Mouse (Mus musculus) liver, embryonic 12.5 days (tissue): Measurements from ENCODE around the gene Sit1. TPM values are rescaled to one million over a fixed set of nuclear protein-coding genes. Genes with fewer than 3 reads are reported as not detected.

ENCODE experiments used
- ATAC-seq: fragments of 200-750 bp; cut with Nextera tagmentation; 2 replicates; pipeline ENCODE4 v1.8.0; 2017; ENCODE audit warnings: moderate number of reproducible peaks, mild to moderate bottlenecking, moderate library complexity
- H3K27ac ChIP-seq: fragments of 300-500 bp; sonication (generic); 2 replicates; pipeline ENCODE4 v1.5.1; 2016; ENCODE audit warnings: mild to moderate bottlenecking
- H3K27me3 ChIP-seq: fragments of 300-500 bp; sonication (generic); replicated peaks from 2 replicates; pipeline ENCODE4 v1.6.1; 2016; ENCODE audit warnings: mild to moderate bottlenecking, moderate library complexity
- H3K36me3 ChIP-seq: fragments of 300-500 bp; sonication (generic); 2 replicates; pipeline ENCODE4 v1.6.1; 2016; ENCODE audit warnings: mild to moderate bottlenecking, moderate library complexity
- H3K4me1 ChIP-seq: fragments of 300-500 bp; sonication (generic); 2 replicates; pipeline ENCODE4 v1.6.1; 2016
- H3K4me2 ChIP-seq: fragments of 300-500 bp; sonication (generic); 2 replicates; pipeline ENCODE4 v1.6.1; 2016; ENCODE audit warnings: mild to moderate bottlenecking, moderate library complexity
- H3K4me3 ChIP-seq: fragments of 300-500 bp; sonication (generic); 2 replicates; pipeline ENCODE4 v1.5.1; 2016; ENCODE audit warnings: mild to moderate bottlenecking, moderate library complexity
- H3K9ac ChIP-seq: fragments of 300-500 bp; sonication (generic); 2 replicates; pipeline ENCODE4 v1.6.1; 2016; ENCODE audit warnings: mild to moderate bottlenecking, moderate library complexity
- H3K9me3 ChIP-seq: fragments of 300-500 bp; sonication (generic); replicated peaks from 2 replicates; pipeline ENCODE4 v1.6.1; 2016; ENCODE audit warnings: mild to moderate bottlenecking, moderate library complexity
- WGBS: fragments of 180-500 bp; shearing (Covaris S2); methylation state at CpG from one replicate; pipeline ENCODE4 v1.1.7; 2016; ENCODE audit not compliant: insufficient replicate concordance; 5-methylcytosine and 5-hydroxymethylcytosine counted together
- polyA plus RNA-seq: library from polyadenylated mRNA; unstranded; fragments of >200 nt; fragmentation: Nextera tagmentation; extraction: Ambion mirVana; gene quantifications from 2 replicates; pipeline ENCODE4 v1.2.1, GENCODE M21; 2016

Sit1 gene
- polyA plus RNA-seq, 1 experiment from 2014 or later: not detected

DNA sequence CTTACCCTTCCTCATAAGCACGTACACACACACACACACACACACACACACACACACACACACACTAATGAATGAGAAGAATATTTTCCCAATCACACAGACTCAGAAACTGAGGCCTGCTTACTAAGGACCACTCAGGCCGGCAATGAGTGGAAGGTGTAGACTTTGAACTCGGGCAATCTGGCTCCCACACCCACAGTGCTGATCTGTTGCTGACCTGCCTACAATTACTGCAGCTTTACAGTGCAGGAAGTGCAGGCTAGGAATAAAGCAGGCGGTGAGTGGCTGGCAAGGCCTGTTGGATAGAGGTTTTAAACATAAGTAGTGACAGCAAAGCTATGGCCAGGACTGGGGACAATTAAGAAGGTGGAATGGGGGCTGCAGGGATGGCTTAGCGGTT lies 2.5 kb downstream of the Sit1 start:
- ATAC-seq: no peak
- WGBS: 73% methylated on average over 5 of the region's 5 CpGs
- no peak overlapping the region for H3K4me2 ChIP-seq
- H3K27ac ChIP-seq: no peak overlapping the region
- H3K36me3 ChIP-seq: no peaks in the 10 kb centered on the region
- H3K9me3 ChIP-seq: no peaks in the 10 kb centered on the region
- no peaks in the 10 kb centered on the region for H3K27me3 ChIP-seq
- H3K9ac ChIP-seq: no peak overlapping the region
- no peak overlapping the region for H3K4me3 ChIP-seq
- peaks cover 17% of the 10 kb centered on the region for H3K4me1 ChIP-seq

- H3K9ac ChIP-seq: 0 out of 2 replicates have a peak overlapping the region, but pooled peaks have one; percentile 17
- no peaks in the 10 kb centered on the region for H3K9me3 ChIP-seq
- 0 out of 2 replicates have a peak, but pooled peaks cover 3% of the 10 kb centered on the region for H3K27me3 ChIP-seq
- H3K27ac ChIP-seq: 0 out of 2 replicates have a peak overlapping the region, but pooled peaks have one; percentile 42
- H3K4me2 ChIP-seq: peak overlapping the region; percentile 72
- H3K4me1 ChIP-seq: peaks cover 17% of the 10 kb centered on the region
- peak overlapping the region; percentile 51 for H3K4me3 ChIP-seq
- H3K36me3 ChIP-seq: no peaks in the 10 kb centered on the region
- 34% methylated on average over 24 of the region's 24 CpGs for WGBS
- no peak for ATAC-seq
Observed at GRCm38 (mm10) chr4:43478906-43479832, 4.4 kb downstream of the Sit1 start.

DNA sequence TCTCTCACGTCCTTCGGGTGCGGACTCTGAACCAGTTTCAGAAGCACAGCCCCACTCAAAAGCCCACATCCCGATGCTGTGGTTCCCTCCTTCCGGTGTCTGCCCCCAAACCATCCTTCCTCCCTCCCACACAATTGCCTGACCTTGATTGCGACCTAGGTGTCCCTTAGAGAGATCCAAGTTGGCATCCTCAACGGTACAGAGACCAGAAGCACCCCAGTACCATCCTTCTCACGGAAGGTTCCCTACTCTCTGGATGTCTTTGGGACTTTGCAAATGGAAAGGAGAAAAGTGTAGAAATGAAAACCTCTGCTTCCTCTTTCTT lies 5.0 kb downstream of the Sit1 start:
- no peaks in the 10 kb centered on the region for H3K9me3 ChIP-seq
- 0 out of 2 replicates have a peak, but pooled peaks cover 3% of the 10 kb centered on the region for H3K27me3 ChIP-seq
- peak overlapping the region; percentile 51 for H3K4me3 ChIP-seq
- H3K9ac ChIP-seq: peak overlapping the region; percentile 57
- peaks cover 17% of the 10 kb centered on the region for H3K4me1 ChIP-seq
- WGBS: 19% methylated on average over 8 of the region's 8 CpGs
- H3K4me2 ChIP-seq: peak overlapping the region; percentile 72
- ATAC-seq: no peak; the same call in 1 of the 2 replicates
- no peaks in the 10 kb centered on the region for H3K36me3 ChIP-seq
- H3K27ac ChIP-seq: peak overlapping the region; percentile 42; the same call in 1 of the 2 replicates

- WGBS: 6% methylated on average over 11 of the region's 11 CpGs
- Histone ChIP-seq H3K4me1 (peaks cover 17% of the 10 kb centered on the region), H3K9ac (peak overlapping the region; percentile 57), H3K27me3 (0 out of 2 replicates have a peak, but pooled peaks cover 3% of the 10 kb centered on the region), H3K27ac (peak overlapping the region; percentile 42; the same call in 1 of the 2 replicates), H3K4me2 (peak overlapping the region; percentile 72), H3K4me3 (peak overlapping the region; percentile 51), H3K9me3 (no peaks in the 10 kb centered on the region), H3K36me3 (no peaks in the 10 kb centered on the region)
- ATAC-seq: peak; percentile 93
Observed at GRCm38 (mm10) chr4:43477857-43478533, 5.5 kb downstream of the Sit1 start.

DNA sequence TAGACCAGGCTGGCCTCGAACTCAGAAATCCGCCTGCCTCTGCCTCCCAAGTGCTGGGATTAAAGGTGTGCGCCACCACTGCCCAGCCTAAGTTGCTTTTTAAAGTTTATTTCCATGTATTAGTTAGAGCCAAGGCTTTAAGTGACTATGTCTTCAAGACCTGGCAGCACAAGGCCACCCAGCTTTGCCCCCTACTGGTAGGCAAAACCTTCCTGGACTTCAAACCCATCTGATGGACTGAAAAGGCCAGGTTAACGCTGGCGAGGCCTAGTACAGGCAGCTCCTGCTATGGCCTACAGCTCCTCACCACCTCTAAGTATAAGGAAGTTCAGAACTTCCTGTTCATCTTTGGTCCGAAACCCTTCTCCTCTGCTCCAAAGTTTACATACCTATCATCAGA lies 6.9 kb downstream of the Sit1 start:
- Histone ChIP-seq H3K9me3 (no peaks in the 10 kb centered on the region), H3K9ac (no peak overlapping the region), H3K27ac (no peak overlapping the region), H3K27me3 (0 out of 2 replicates have a peak, but pooled peaks cover 3% of the 10 kb centered on the region), H3K4me3 (no peak overlapping the region), H3K36me3 (no peaks in the 10 kb centered on the region), H3K4me2 (no peak overlapping the region), H3K4me1 (peaks cover 17% of the 10 kb centered on the region)
- ATAC-seq: no peak
- 71% methylated on average over 6 of the region's 6 CpGs for WGBS

GRCm38 (mm10) chr4:43473636-43474035 lies 9.9 kb downstream of the Sit1 start:
- H3K4me2 ChIP-seq: no peak overlapping the region
- no peak overlapping the region for H3K9ac ChIP-seq
- WGBS: 40% methylated on average over 1 of the region's 1 CpGs
- H3K4me3 ChIP-seq: no peak overlapping the region
- 0 out of 2 replicates have a peak, but pooled peaks cover 3% of the 10 kb centered on the region for H3K27me3 ChIP-seq
- H3K4me1 ChIP-seq: peaks cover 8% of the 10 kb centered on the region
- no peak overlapping the region for H3K27ac ChIP-seq
- H3K36me3 ChIP-seq: no peaks in the 10 kb centered on the region
- no peaks in the 10 kb centered on the region for H3K9me3 ChIP-seq
- no peak for ATAC-seq

GRCm38 (mm10) chr4:43470301-43470700 lies 13.2 kb downstream of the Sit1 start:
- H3K4me2 ChIP-seq: no peak overlapping the region
- ATAC-seq: no peak
- 0 out of 2 replicates have a peak, but pooled peaks cover 3% of the 10 kb centered on the region for H3K27me3 ChIP-seq
- H3K27ac ChIP-seq: no peak overlapping the region
- WGBS: 71% methylated on average over 10 of the region's 10 CpGs
- no peak overlapping the region for H3K4me3 ChIP-seq
- H3K36me3 ChIP-seq: no peaks in the 10 kb centered on the region
- H3K4me1 ChIP-seq: no peaks in the 10 kb centered on the region
- no peak overlapping the region for H3K9ac ChIP-seq
- H3K9me3 ChIP-seq: no peaks in the 10 kb centered on the region

DNA sequence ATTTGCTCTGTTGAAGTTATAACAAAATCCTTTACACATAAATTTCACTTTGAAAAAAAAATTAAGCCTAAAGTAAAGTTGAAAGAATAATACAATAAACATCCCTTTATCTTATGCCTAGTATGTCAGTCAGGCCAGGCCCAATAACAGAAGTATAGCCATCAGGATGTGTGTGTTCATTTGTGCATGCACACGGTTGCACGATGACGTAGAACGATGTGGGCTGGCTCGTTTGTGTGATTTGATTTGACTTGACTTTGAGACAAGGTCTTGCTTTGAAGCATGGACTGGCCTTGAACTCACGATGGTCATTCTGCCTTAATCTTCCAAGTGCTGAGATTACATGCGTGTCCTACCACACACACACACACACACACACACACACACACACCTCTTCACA lies 16.7 kb downstream of the Sit1 start:
- H3K4me2 ChIP-seq: no peak overlapping the region
- H3K27ac ChIP-seq: no peak overlapping the region
- ATAC-seq: no peak
- H3K4me3 ChIP-seq: no peak overlapping the region
- H3K9ac ChIP-seq: no peak overlapping the region
- no peaks in the 10 kb centered on the region for H3K27me3 ChIP-seq
- H3K36me3 ChIP-seq: no peaks in the 10 kb centered on the region
- no peaks in the 10 kb centered on the region for H3K4me1 ChIP-seq
- no peaks in the 10 kb centered on the region for H3K9me3 ChIP-seq
- WGBS: 80% methylated on average over 7 of the region's 7 CpGs

DNA sequence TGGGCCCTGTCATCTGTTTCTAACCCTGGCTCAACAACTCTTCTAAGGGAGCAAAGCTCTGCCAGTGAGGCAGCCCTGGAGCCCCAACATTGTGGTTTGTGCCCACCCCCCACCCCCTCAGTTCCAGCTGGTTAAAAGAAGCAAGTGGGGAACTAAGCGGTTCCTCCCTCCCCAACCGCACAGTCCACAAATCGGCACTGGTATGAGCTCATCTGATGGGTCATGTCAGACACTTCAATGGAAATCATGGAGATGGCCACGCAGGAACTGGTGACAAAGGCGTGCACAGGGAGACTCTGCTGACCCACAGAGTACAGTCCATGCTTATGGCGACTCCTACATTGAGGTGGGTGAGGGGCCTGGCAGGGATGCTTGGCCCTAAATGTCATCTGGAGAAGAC lies 17.6 kb downstream of the Sit1 start:
- 62% methylated on average over 6 of the region's 6 CpGs for WGBS
- ATAC-seq: no peak
- H3K4me2 ChIP-seq: no peak overlapping the region

DNA sequence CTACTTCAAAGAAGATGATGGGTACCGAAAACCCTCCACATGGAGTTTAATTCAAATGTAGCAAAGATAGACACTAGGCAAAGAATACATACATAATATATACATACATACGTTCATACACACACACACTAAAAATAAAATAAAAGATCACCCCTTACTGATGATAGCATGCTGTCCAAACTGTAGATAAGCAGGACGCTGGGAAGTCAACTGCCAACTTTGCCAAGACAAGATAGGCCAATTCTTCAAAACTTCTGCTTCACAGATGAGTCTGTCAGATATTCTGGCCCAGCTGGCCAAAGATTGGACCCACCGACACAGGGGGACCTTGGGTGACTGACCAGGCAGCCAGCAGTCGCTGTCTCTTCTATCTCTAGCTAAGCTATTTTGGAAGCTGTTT lies 20.4 kb downstream of the Sit1 start:
- Histone ChIP-seq H3K4me3 (no peak overlapping the region), H3K36me3 (no peaks in the 10 kb centered on the region), H3K27ac (no peak overlapping the region), H3K9ac (no peak overlapping the region), H3K4me2 (no peak overlapping the region), H3K4me1 (no peaks in the 10 kb centered on the region), H3K9me3 (no peaks in the 10 kb centered on the region), H3K27me3 (peaks cover 1% of the 10 kb centered on the region; the same call in 1 of the 2 replicates)
- WGBS: 61% methylated on average over 5 of the region's 5 CpGs
- no peak for ATAC-seq

More for the DNA sequence above, 17.6 kb downstream of the Sit1 start:
- Histone ChIP-seq H3K4me3 (no peak overlapping the region), H3K4me1 (no peaks in the 10 kb centered on the region), H3K27me3 (no peaks in the 10 kb centered on the region), H3K36me3 (no peaks in the 10 kb centered on the region), H3K9ac (no peak overlapping the region), H3K9me3 (no peaks in the 10 kb centered on the region), H3K27ac (no peak overlapping the region)

DNA sequence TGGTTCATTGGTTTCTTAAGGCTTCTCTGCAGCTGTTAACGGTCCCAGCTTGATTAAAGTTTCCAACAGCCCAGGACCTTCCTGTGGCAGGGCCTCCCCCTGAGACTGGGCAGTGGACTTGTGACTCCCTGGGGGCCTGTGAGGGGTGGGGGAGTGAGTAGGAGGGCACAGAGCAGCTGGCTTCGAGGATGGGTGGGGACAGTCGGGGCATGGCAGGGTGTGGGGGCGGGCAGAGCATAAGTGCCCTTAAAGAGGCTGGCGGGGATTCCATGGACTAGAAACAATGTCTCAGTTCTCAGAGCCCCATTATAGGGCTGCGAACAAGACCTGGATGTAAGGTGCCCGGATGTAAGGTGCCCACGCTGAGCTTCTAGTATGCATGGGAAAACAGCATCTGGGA lies 26.4 kb downstream of the Sit1 start:
- H3K4me1 ChIP-seq: peaks cover 16% of the 10 kb centered on the region; the same call in 1 of the 2 replicates
- no peak for ATAC-seq
- no peak overlapping the region for H3K4me3 ChIP-seq
- no peak overlapping the region for H3K4me2 ChIP-seq
- H3K9me3 ChIP-seq: no peaks in the 10 kb centered on the region
- H3K27me3 ChIP-seq: peaks cover 56% of the 10 kb centered on the region
- H3K9ac ChIP-seq: no peak overlapping the region
- WGBS: 27% methylated on average over 8 of the region's 8 CpGs
- H3K27ac ChIP-seq: no peak overlapping the region
- no peaks in the 10 kb centered on the region for H3K36me3 ChIP-seq

GRCm38 (mm10) chr4:43456470-43456869 lies 27.1 kb downstream of the Sit1 start:
- WGBS: 13% methylated on average over 4 of the region's 4 CpGs
- H3K27ac ChIP-seq: no peak overlapping the region
- no peaks in the 10 kb centered on the region for H3K9me3 ChIP-seq

More at GRCm38 (mm10) chr4:43456470-43456869, 27.1 kb downstream of the Sit1 start:
- Histone ChIP-seq H3K4me1 (peaks cover 16% of the 10 kb centered on the region; the same call in 1 of the 2 replicates), H3K36me3 (no peaks in the 10 kb centered on the region), H3K9ac (no peak overlapping the region), H3K4me2 (no peak overlapping the region), H3K4me3 (no peak overlapping the region), H3K27me3 (peaks cover 63% of the 10 kb centered on the region)
- no peak for ATAC-seq
